Mouse (Mus musculus) heart, embryonic 16.5 days (tissue): ENCODE measurements around the gene Rbfox2. TPM values are rescaled to one million over a fixed set of nuclear protein-coding genes. Genes with fewer than 3 reads are reported as not detected.

Experiments used
- ATAC-seq: fragments of 200-750 bp; cut with Nextera tagmentation; replicated peaks from 2 replicates; pipeline ENCODE4 v1.8.0; 2017; ENCODE audit warnings: moderate number of reproducible peaks; ENCODE audit not compliant: insufficient read depth, low FRiP score; ENCODE audit errors: extremely low read depth
- H3K27ac ChIP-seq: fragments of 300-500 bp; sonication (generic); 2 replicates; pipeline ENCODE4 v1.5.1; 2014; ENCODE audit warnings: mild to moderate bottlenecking, low read length, control low read depth, moderate library complexity
- H3K27me3 ChIP-seq: fragments of 300-500 bp; sonication (generic); 2 replicates; pipeline ENCODE4 v1.6.1; 2014; ENCODE audit warnings: low read length, mixed read lengths; ENCODE audit not compliant: control insufficient read depth, insufficient read depth
- H3K36me3 ChIP-seq: fragments of 300-500 bp; sonication (generic); 2 replicates; pipeline ENCODE4 v1.6.1; 2014; ENCODE audit not compliant: control insufficient read depth, insufficient read depth
- H3K4me1 ChIP-seq: fragments of 300-500 bp; sonication (generic); 2 replicates; pipeline ENCODE4 v1.6.1; 2014; ENCODE audit warnings: low read length, mixed read lengths; ENCODE audit not compliant: control insufficient read depth, insufficient read depth
- H3K4me2 ChIP-seq: fragments of 300-500 bp; sonication (generic); 2 replicates; pipeline ENCODE4 v1.6.1; 2014; ENCODE audit warnings: low read depth, mild to moderate bottlenecking, control low read depth, low read length
- H3K4me3 ChIP-seq: fragments of 300-500 bp; sonication (generic); 2 replicates; pipeline ENCODE4 v1.5.1; 2014; ENCODE audit warnings: mild to moderate bottlenecking, control low read depth, low read length
- H3K9ac ChIP-seq: fragments of 300-500 bp; sonication (generic); 2 replicates; pipeline ENCODE4 v1.6.1; 2014; ENCODE audit warnings: low read length, control low read depth
- H3K9me3 ChIP-seq: fragments of 300-500 bp; sonication (generic); replicated peaks from 2 replicates; pipeline ENCODE4 v1.6.1; 2016; ENCODE audit warnings: low read length; ENCODE audit not compliant: control insufficient read depth
- WGBS: fragments of 180-500 bp; shearing (Covaris S2); extraction: QIAGEN DNeasy Blood & Tissue Kit; methylation state at CpG from one replicate; pipeline ENCODE4 v1.1.7; 2014; 5-methylcytosine and 5-hydroxymethylcytosine counted together
- polyA plus RNA-seq: library from polyadenylated mRNA; unstranded; fragments of >200 nt; fragmentation: Nextera tagmentation; extraction: Ambion mirVana; gene quantifications from 2 replicates; pipeline ENCODE4 v1.2.1, GENCODE M21; 2015

Gene Rbfox2
- polyA plus RNA-seq, 1 experiment from 2014 or later, result 61.8 TPM

GRCm38 (mm10) chr15:77254128-77254527, 52.7 kb downstream of the Rbfox2 start:
- H3K9me3 ChIP-seq, result no peaks in the 10 kb centered on the region
- no peak overlapping the region for H3K4me2 ChIP-seq
- no peak overlapping the region for H3K4me3 ChIP-seq
- no peak overlapping the region for H3K9ac ChIP-seq
- 33% methylated on average over 2 of the region's 2 CpGs for WGBS
- peaks cover 41% of the 10 kb centered on the region for H3K4me1 ChIP-seq
- H3K27me3 ChIP-seq, result no peaks in the 10 kb centered on the region
- no peaks in the 10 kb centered on the region for H3K36me3 ChIP-seq
- peak overlapping the region; percentile 83 for H3K27ac ChIP-seq
- ATAC-seq, result peak; percentile 74

GRCm38 (mm10) chr15:77251706-77252105, 55.1 kb downstream of the Rbfox2 start:
- Histone ChIP-seq H3K27me3 (no peaks in the 10 kb centered on the region), H3K9ac (no peak overlapping the region), H3K4me2 (no peak overlapping the region), H3K27ac (no peak overlapping the region), H3K9me3 (no peaks in the 10 kb centered on the region), H3K36me3 (no peaks in the 10 kb centered on the region), H3K4me1 (peaks cover 25% of the 10 kb centered on the region), H3K4me3 (no peak overlapping the region)
- WGBS, result 75% methylated on average over 3 of the region's 3 CpGs
- ATAC-seq, result no peak

- Histone ChIP-seq H3K36me3 (no peaks in the 10 kb centered on the region), H3K4me3 (no peak overlapping the region), H3K4me2 (no peak overlapping the region), H3K4me1 (peaks cover 31% of the 10 kb centered on the region), H3K27ac (no peak overlapping the region), H3K27me3 (no peaks in the 10 kb centered on the region), H3K9me3 (no peaks in the 10 kb centered on the region), H3K9ac (no peak overlapping the region)
- 86% methylated on average over 2 of the region's 2 CpGs for WGBS
- ATAC-seq, result no peak
These were observed 56.0 kb downstream of the Rbfox2 start for GRCm38 (mm10) chr15:77250806-77251205.

- H3K4me2 ChIP-seq, result no peak overlapping the region
- no peak overlapping the region for H3K27ac ChIP-seq
- H3K4me1 ChIP-seq, result peaks cover 31% of the 10 kb centered on the region
- no peak for ATAC-seq
- H3K9ac ChIP-seq, result no peak overlapping the region
- WGBS, result 88% methylated on average over 5 of the region's 5 CpGs
- H3K4me3 ChIP-seq, result no peak overlapping the region
- H3K27me3 ChIP-seq, result no peaks in the 10 kb centered on the region
- no peaks in the 10 kb centered on the region for H3K36me3 ChIP-seq
- no peaks in the 10 kb centered on the region for H3K9me3 ChIP-seq
These were observed 57.4 kb downstream of the Rbfox2 start for GRCm38 (mm10) chr15:77249421-77249820.

- Histone ChIP-seq H3K9ac (peak overlapping the region; percentile 31; the same call in 1 of the 2 replicates), H3K27ac (peak overlapping the region; percentile 87), H3K4me3 (0 out of 2 replicates have a peak overlapping the region, but pooled peaks have one; percentile 13), H3K36me3 (no peaks in the 10 kb centered on the region), H3K9me3 (no peaks in the 10 kb centered on the region), H3K4me2 (peak overlapping the region; percentile 48), H3K4me1 (peaks cover 25% of the 10 kb centered on the region), H3K27me3 (no peaks in the 10 kb centered on the region)
- peak; percentile 82 for ATAC-seq
- 9% methylated on average over 11 of the region's 11 CpGs for WGBS
These were observed 61.1 kb downstream of the Rbfox2 start for GRCm38 (mm10) chr15:77245418-77246365.

GRCm38 (mm10) chr15:77244634-77245033, 62.2 kb downstream of the Rbfox2 start:
- Histone ChIP-seq H3K27me3 (no peaks in the 10 kb centered on the region), H3K9ac (no peak overlapping the region), H3K27ac (no peak overlapping the region), H3K4me1 (peaks cover 25% of the 10 kb centered on the region), H3K36me3 (no peaks in the 10 kb centered on the region), H3K9me3 (no peaks in the 10 kb centered on the region), H3K4me2 (no peak overlapping the region), H3K4me3 (no peak overlapping the region)
- WGBS, result 77% methylated on average over 5 of the region's 5 CpGs
- ATAC-seq, result no peak

- no peak overlapping the region for H3K4me2 ChIP-seq
- no peaks in the 10 kb centered on the region for H3K27me3 ChIP-seq
- 87% methylated on average over 5 of the region's 5 CpGs for WGBS
- H3K9me3 ChIP-seq, result no peaks in the 10 kb centered on the region
- H3K9ac ChIP-seq, result no peak overlapping the region
- H3K4me1 ChIP-seq, result peaks cover 27% of the 10 kb centered on the region
- no peaks in the 10 kb centered on the region for H3K36me3 ChIP-seq
- H3K4me3 ChIP-seq, result no peak overlapping the region
- no peak for ATAC-seq
- H3K27ac ChIP-seq, result no peak overlapping the region
These were observed 62.8 kb downstream of the Rbfox2 start for GRCm38 (mm10) chr15:77243876-77244560.

- 79% methylated on average over 4 of the region's 4 CpGs for WGBS
- Histone ChIP-seq H3K4me1 (peaks cover 36% of the 10 kb centered on the region), H3K4me3 (no peak overlapping the region), H3K27me3 (no peaks in the 10 kb centered on the region), H3K4me2 (no peak overlapping the region), H3K27ac (no peak overlapping the region), H3K36me3 (no peaks in the 10 kb centered on the region), H3K9me3 (no peaks in the 10 kb centered on the region), H3K9ac (no peak overlapping the region)
- no peak for ATAC-seq
These were observed 66.2 kb downstream of the Rbfox2 start for GRCm38 (mm10) chr15:77240607-77241006.

- Histone ChIP-seq H3K27me3 (no peaks in the 10 kb centered on the region), H3K4me3 (no peak overlapping the region), H3K4me1 (peaks cover 39% of the 10 kb centered on the region), H3K9me3 (no peaks in the 10 kb centered on the region), H3K27ac (no peak overlapping the region), H3K4me2 (no peak overlapping the region), H3K9ac (no peak overlapping the region), H3K36me3 (no peaks in the 10 kb centered on the region)
- no peak for ATAC-seq
- 78% methylated on average over 4 of the region's 4 CpGs for WGBS
These were observed 67.2 kb downstream of the Rbfox2 start for GRCm38 (mm10) chr15:77239564-77239963.
